Mouse (Mus musculus) ES-Bruce4 (cell line): ENCODE measurements around the gene E2f2. TPM values are rescaled to one million over a fixed set of nuclear protein-coding genes. Genes with fewer than 3 reads are reported as not detected.

Experiments used
- H3K27ac ChIP-seq: 2 replicates; pipeline ENCODE4 v1.5.1; 2012; ENCODE audit warnings: low read length, inconsistent platforms; ENCODE audit not compliant: insufficient read depth
- H3K27me3 ChIP-seq: 2 replicates; pipeline ENCODE4 v1.6.1; 2012; ENCODE audit warnings: mild to moderate bottlenecking, low read length, inconsistent platforms; ENCODE audit not compliant: control insufficient read depth, poor library complexity, insufficient read depth, severe bottlenecking
- H3K36me3 ChIP-seq: 2 replicates; pipeline ENCODE4 v1.6.1; 2012; ENCODE audit warnings: inconsistent platforms, mild to moderate bottlenecking, low read length, moderate library complexity; ENCODE audit not compliant: control insufficient read depth, poor library complexity, insufficient read depth, severe bottlenecking
- H3K4me1 ChIP-seq: one replicate; pipeline ENCODE4 v1.8.1; 2011; ENCODE audit warnings: low read length; ENCODE audit not compliant: control insufficient read depth, insufficient read depth
- H3K4me3 ChIP-seq: 2 replicates; pipeline ENCODE4 v1.5.1; 2011; ENCODE audit warnings: low read depth, mild to moderate bottlenecking, low read length
- H3K9ac ChIP-seq: 2 replicates; pipeline ENCODE4 v1.6.1; 2012; ENCODE audit warnings: low read depth, mild to moderate bottlenecking, inconsistent platforms; ENCODE audit not compliant: poor library complexity, severe bottlenecking
- H3K9me3 ChIP-seq: replicated peaks from 2 replicates; pipeline ENCODE4 v1.6.1; 2012; ENCODE audit warnings: mild to moderate bottlenecking, low read length, inconsistent platforms; ENCODE audit not compliant: control insufficient read depth, poor library complexity, insufficient read depth, severe bottlenecking
- CTCF ChIP-seq: IDR thresholded peaks from one replicate; pipeline ENCODE4 v1.8.1; 2011; ENCODE audit warnings: low read depth, low read length
- EP300 ChIP-seq: IDR thresholded peaks from 2 replicates; pipeline ENCODE4 v1.6.1; 2011; ENCODE audit warnings: low read depth, low read length; ENCODE audit not compliant: insufficient read depth
- POLR2A ChIP-seq: IDR thresholded peaks from one replicate; pipeline ENCODE4 v1.8.1; 2011; ENCODE audit warnings: low read length; ENCODE audit not compliant: insufficient read depth
- polyA plus RNA-seq: library from polyadenylated mRNA; stranded (reverse); fragments of >200 nt; gene quantifications from 2 replicates; pipeline ENCODE4 v1.2.4, GENCODE M21; 2011; ENCODE audit warnings: low read depth; ENCODE audit not compliant: missing spikeins, insufficient read depth, insufficient read length

Gene E2f2
- polyA plus RNA-seq, 1 experiment: 6.3 TPM

DNA sequence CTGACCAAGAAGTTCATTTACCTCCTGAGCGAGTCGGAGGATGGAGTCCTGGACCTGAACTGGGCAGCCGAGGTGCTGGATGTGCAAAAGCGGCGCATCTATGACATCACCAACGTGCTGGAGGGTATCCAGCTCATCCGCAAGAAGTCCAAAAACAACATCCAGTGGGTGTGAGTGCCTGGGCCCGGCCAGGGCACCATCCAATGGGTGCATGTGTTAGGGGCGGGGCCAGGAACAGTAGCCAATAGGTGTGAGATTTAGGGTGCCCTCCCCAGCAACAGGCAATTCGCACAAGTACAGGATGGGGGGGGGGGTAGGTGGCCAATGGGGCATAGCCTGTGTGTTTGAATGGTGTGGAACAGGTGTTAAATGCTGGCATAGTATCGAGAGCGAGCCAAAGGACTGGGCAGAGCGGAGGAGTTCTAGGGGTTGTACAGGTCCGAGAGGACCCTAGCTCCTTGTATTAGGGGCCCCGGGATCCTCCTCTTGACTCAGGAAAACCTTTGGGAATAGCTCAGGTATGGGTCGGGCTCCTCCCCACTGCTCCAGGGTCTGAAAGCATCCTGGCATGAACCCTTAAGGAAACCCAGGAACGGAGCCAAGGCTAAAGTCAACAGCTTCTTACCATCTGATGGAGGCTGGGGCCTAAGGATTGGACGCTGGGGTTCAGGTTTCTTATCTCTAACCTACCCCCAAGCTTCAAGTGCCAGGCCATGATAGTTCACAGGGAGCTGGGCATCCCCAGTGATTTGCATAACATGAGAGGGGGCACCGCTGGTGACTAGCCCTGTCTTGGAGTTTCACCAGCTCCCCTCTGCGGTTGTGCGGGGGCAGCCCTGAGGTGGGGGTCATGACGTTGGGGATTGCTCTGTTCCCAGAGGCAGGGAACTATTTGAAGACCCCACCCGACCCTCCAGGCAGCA lies 8.5 kb downstream of the E2f2 start:
- H3K4me3 ChIP-seq: peak overlapping the region; percentile 70
- H3K27ac ChIP-seq: peak overlapping the region; percentile 51; the same call in 1 of the 2 replicates
- H3K27me3 ChIP-seq: no peaks in the 10 kb centered on the region
- H3K9me3 ChIP-seq: no peaks in the 10 kb centered on the region
- TF ChIP-seq CTCF (no peak), EP300 (no peak), POLR2A (no peak)
- H3K9ac ChIP-seq: peak overlapping the region; percentile 41
- no peaks in the 10 kb centered on the region for H3K36me3 ChIP-seq
- H3K4me1 ChIP-seq: peaks cover 12% of the 10 kb centered on the region

GRCm38 (mm10) chr4:136181367-136181766 lies 9.2 kb downstream of the E2f2 start:
- H3K4me1 ChIP-seq: peaks cover 7% of the 10 kb centered on the region
- peak overlapping the region; percentile 41 for H3K9ac ChIP-seq
- no peaks in the 10 kb centered on the region for H3K9me3 ChIP-seq
- no peaks in the 10 kb centered on the region for H3K27me3 ChIP-seq
- TF ChIP-seq CTCF: no peak
- no peak for TF ChIP-seq POLR2A
- TF ChIP-seq EP300: no peak
- H3K27ac ChIP-seq: no peak overlapping the region; the same call in 1 of the 2 replicates
- H3K4me3 ChIP-seq: peak overlapping the region; percentile 70
- no peaks in the 10 kb centered on the region for H3K36me3 ChIP-seq

DNA sequence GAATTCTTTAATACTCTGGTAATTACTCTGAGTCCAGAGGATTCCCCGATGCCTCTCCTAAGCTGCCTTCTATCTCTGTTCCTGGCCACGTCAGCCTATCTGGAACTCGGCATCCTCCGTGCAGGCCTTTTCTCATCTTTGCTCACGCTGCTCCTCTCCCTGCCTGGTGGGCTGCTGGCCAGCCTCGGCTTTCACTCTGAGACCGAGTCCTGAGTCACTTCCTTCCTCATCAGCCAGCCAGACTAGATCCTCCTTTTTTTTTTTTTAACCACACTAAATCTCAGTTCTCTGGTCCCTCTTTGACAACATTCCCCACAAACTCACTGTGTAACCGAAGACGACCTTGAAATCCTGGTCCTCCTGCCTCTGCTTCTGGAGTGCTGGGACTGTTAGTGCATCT lies 13.2 kb downstream of the E2f2 start:
- no peak overlapping the region for H3K4me3 ChIP-seq
- TF ChIP-seq CTCF (no peak), POLR2A (no peak), EP300 (no peak)
- no peaks in the 10 kb centered on the region for H3K9me3 ChIP-seq
- no peak overlapping the region for H3K27ac ChIP-seq
- no peaks in the 10 kb centered on the region for H3K27me3 ChIP-seq
- no peak overlapping the region for H3K9ac ChIP-seq
- no peaks in the 10 kb centered on the region for H3K36me3 ChIP-seq
- no peaks in the 10 kb centered on the region for H3K4me1 ChIP-seq

GRCm38 (mm10) chr4:136186315-136186714 lies 14.1 kb downstream of the E2f2 start:
- Histone ChIP-seq H3K4me1 (no peaks in the 10 kb centered on the region), H3K9ac (no peak overlapping the region), H3K9me3 (no peaks in the 10 kb centered on the region), H3K27ac (no peak overlapping the region), H3K4me3 (no peak overlapping the region), H3K27me3 (no peaks in the 10 kb centered on the region), H3K36me3 (no peaks in the 10 kb centered on the region)
- TF ChIP-seq CTCF (no peak), POLR2A (no peak), EP300 (no peak)

- Histone ChIP-seq H3K4me1 (no peaks in the 10 kb centered on the region), H3K9ac (no peak overlapping the region), H3K27ac (no peak overlapping the region), H3K27me3 (no peaks in the 10 kb centered on the region), H3K36me3 (no peaks in the 10 kb centered on the region), H3K9me3 (no peaks in the 10 kb centered on the region), H3K4me3 (no peak overlapping the region)
- TF ChIP-seq CTCF (no peak), EP300 (no peak)
Observed at GRCm38 (mm10) chr4:136186739-136187472, 14.7 kb downstream of the E2f2 start.
